Mouse (Mus musculus) kidney, adult 10 weeks (tissue): ENCODE results near the gene Gdpd2. TPM values are rescaled to one million over a fixed set of nuclear protein-coding genes. Genes with fewer than 3 reads are reported as not detected.

Experiments used
- polyA plus RNA-seq: library from polyadenylated mRNA; stranded (reverse); fragments of 350-450 nt; fragmentation: Illumina TruSeq; extraction: RNeasy Lipid Tissue Mini Kit (QIAGEN cat#74804); gene quantifications from one replicate; pipeline ENCODE4 v1.2.3, GENCODE M21; 2014; ENCODE audit warnings: low read depth, low replicate concordance

Gene Gdpd2
- polyA plus RNA-seq, result 0.69 TPM

GRCm38 (mm10) chrX:100729665-100730188 is at the start of gene Gdpd2:
TSS of gene Gdpd2 (plus strand) at chrX:100729873.

GRCm38 (mm10) chrX:100767181-100767884 is 37.7 kb downstream of the Gdpd2 start, which contains the start of gene Dlg3:
TSS of gene Dlg3 (plus strand) at chrX:100767722.

Other genes with a start within 250 kb of the Gdpd2 start
- 121 TPM for gene Igbp1, start 235.6 kb upstream of the Gdpd2 start, polyA plus RNA-seq
- gene Dgat2l6, start 205.0 kb upstream of the Gdpd2 start, polyA plus RNA-seq, result not detected
- not detected for gene Awat1, start 157.6 kb upstream of the Gdpd2 start, polyA plus RNA-seq
- gene P2ry4, start 135.0 kb upstream of the Gdpd2 start, polyA plus RNA-seq, result not detected
- gene Arr3, start 124.4 kb upstream of the Gdpd2 start, polyA plus RNA-seq, result not detected
- gene Kif4, start 104.1 kb upstream of the Gdpd2 start, polyA plus RNA-seq, result 0.16 TPM
- 73.7 TPM for gene Pdzd11, start 103.3 kb upstream of the Gdpd2 start, polyA plus RNA-seq
- 21.2 TPM for gene Dlg3, start 37.8 kb downstream of the Gdpd2 start, polyA plus RNA-seq